Mouse (Mus musculus) liver (tissue): ENCODE measurements around the gene Pecr.

Experiments
- DNase-seq: peaks from one replicate; pipeline ENCODE4 v3.0.0-alpha.2; 2020; ENCODE audit warnings: mixed read lengths

Pecr gene

DNA sequence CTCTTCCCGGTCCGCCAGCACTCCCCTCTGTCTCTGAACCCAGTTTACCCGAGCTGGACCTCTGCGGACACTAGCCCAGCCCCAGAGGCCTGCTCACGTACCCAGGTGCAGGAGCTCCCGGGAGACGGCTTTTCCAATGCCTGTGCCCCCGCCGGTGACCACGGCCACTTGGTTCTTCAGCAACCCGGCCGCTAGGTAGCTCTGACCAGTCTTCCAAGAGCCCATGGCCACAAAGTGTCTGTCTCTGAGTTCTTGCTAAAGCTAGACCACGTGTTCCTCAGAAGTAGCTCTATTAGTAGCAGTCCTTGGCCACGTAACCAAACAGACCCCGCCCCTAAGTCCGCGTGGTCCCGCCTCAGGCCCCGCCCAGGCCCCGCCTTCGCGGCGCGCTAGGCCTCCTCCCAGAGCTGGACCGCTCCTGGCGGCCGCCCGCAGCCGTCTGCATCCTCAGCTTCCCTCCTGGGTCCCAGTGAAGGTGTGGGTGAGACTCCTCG lies at the start of gene Pecr, which contains the start of gene Tmem169:
Pecr (minus strand) TSS at position 323 of the 494 bp plus-strand sequence.
Tmem169 (plus strand) TSS at position 378 of the 494 bp plus-strand sequence.
- peak; percentile 93 for DNase-seq

DNA sequence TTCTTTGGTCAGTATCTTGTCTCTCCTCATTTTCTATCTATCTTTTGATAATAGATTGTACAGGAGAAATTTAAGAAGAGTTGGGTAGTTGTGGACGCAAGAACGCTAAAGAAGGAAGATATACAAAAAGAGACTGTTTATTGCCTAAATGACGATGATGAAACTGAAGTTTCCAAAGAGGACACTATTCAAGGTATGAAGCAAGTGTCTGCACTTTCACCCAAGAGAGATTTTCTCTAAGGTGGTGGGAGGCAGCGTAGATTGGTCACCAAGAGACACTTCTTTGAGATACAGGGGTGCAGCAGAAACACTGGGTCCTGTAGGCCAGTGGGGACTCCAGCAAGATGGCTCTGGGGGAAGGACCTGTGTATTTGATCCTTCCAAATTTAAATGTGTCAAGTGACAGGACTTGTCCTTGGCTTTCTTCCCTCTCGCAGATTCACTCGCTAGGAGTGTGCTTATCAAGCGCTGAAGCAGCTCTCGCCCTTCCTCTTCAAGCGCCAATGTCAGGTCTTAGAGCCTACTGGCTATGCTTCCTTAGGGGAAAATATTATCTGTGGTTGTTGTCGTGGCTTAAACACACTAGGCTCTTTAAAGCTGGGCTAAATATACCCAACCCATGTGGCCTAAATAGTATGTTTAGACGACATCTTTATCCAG lies 42.2 kb upstream of the Pecr start:
- DNase-seq: no peak

DNA sequence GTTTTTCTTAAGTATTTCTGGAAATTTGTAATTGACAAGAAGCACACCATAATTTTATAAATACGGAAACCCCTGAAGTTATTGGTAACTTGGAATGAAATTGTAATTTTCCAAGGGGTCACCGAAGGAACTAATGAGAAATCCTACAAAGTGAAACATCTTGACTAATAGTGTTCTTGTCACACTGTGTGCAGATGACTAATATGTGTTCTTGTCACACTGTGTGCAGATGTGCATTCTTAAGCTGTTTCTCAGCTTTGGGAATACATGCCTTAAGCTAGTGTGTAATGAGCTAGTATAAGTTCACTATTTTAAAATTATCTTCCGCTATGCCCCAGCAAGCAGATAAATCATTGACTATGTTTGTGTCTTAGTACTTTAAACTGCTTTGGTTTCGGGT lies 39.1 kb upstream of the Pecr start:
- no peak for DNase-seq

DNA sequence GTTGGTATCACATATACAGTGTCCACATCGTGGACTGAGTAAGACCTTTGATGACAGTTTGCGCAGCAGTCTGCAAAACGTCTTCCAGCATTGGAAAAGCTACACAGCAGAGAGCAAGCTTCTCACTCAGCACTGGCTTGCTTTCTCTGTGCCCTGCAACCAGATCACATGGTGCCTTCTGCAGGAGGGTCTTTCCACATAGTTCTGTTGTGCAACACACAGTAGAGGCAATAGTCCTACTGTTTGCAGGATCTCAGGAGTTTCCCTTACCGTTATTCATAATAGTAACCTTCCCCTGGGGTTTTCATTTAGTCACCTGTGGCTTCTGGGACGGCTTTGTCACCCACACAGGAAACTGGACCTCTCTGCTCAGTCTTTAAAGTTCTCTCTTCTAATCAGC lies 36.6 kb upstream of the Pecr start:
- DNase-seq: no peak

DNA sequence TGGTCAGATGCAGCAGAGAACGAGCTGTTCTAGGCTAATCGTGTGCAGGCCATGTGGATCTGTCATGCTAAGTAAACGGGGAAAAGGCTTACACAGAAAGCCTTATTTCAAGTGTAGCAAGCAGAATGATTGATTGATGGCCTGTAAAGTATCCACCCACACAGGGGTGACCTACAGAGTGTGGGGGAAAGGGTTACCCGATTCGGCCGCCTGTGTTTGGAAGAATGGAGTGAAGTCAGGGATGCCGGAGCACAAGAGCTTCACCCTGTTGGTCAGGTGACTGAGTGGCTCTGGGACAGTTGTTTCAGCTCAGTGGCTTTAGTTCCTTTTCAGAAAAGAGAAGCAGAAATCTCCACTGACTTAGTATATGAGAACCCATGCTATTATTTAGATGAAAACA lies 32.8 kb upstream of the Pecr start:
- no peak for DNase-seq

DNA sequence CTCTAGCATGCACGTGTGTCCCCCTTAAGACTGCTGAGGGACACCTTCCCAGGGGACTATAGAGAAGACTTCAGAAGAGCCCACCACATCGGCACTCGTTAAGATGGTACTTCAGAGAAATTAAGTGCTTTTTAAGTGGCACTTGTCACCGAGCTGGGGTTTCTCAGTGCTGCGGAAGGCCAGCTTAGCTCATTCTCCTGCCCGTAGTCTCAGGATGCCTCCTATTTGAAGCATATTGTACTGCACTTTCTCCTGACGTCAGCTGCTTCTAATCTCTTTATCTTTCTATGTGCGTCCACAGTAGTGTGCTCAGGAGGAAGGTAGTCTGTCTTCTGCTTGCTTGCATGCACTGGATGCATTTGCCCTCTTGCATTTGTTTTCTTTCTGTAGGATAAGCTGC lies 32.3 kb upstream of the Pecr start:
- DNase-seq: no peak

DNA sequence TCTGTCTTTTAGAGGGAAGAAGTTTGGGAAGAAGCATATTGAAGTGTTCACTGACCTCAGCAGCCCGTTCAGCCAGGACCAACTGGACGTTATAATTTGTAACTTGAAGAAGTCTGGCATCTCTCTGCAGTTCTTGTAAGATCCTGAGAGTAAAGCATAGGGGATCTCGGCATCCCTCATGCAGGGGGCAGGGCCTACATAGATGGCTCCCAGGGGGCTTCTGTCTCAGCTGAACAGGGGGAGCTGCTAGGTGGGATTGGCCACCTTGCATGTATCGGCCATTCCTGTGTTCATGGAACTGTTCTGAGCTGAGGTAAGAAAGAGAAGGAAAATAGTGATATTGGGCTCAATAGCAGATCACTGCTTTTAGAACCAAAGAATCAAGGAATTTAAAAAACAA lies 31.3 kb upstream of the Pecr start:
- DNase-seq: no peak

DNA sequence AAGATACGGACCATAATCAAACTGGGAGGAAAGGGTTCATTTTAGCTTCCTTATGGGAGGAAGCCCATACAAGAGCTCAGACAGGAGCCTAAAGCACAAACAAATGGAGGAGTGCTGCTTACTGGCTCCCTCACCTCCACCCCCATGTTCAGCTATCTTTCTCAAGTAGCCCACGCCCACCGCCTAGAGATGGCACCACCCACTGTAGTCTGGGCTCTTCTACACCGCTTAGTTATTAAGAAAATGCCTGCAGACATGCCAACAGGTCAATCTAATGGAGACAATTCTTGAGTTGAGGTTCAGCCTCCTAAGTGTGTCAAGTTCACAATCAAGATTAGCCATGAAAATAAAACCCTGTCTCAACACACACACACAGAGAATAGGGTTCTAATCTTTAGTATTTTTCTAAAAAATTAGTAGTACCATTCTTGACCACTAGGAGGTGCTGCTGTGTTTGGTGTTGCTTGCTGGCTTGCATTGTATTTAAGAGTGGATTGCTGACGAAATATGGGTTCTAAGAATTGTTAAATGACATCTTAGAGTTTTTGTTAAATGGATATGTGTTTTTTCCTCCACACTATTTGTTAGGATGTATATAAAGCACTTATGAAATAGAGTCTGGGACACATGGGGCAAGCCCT lies 29.4 kb upstream of the Pecr start:
- DNase-seq: peak; percentile 10

DNA sequence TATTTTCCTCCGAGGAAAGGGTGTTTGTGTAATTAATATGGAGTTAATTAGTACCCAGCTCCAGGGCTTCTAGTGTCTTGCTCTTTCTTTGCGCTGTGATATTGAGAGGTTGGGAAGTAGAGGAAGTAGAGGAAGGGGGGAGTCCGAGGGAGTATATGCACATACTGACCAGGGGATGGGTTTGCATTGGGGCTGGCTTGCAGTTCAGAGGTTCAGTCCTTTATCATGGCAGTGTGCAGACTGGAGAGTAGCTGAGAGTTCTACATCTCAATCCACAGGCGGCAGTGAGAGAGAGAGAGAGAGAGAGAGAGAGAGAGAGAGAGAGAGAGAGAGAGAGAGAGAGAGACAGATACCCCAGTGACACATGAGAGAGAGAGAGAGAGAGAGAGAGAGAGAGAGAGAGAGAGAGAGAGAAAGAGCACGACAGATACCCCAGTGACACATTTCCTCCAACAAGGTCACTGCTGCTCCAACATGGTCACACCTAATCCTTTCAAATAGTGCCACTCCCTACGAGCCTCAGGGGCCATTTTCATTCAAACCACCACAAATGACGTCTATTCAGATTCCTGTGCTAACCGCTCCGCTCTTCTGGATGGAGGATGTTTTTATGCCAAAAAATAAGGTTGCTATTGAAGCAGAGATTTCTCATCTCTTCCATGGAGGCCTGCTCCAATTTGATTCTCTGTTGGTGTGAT lies 28.7 kb upstream of the Pecr start:
- DNase-seq: no peak

DNA sequence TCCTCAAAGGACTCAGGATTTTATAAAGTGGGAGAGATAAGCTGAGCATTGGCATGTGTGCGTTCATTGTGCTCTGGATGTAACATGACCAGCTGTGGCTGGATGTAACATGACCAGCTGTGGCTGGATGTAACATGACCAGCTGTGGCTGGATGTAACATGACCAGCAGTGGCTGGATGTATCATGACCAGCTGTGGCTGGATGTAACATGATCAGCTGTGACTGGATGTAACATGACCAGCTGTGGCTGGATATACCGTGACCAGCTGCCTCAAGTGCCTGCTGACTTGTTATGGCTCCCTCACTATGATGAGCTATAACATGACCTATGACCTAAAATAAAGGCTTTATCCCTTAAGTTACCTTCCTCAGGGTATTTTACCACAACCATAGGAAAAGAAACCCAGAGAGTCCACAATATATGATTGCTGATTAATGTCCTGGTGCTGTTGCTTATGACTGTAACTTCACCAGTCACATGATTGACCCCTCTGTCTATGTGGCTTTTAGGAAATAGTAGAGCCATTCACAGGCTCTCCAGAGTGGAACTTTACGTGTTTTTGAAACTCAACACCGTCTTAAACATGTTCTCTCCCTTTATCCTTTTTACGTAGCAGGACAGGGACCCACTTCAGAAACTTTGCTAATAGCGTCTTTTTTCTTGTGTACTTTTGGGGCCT lies 25.8 kb upstream of the Pecr start:
- DNase-seq: no peak

DNA sequence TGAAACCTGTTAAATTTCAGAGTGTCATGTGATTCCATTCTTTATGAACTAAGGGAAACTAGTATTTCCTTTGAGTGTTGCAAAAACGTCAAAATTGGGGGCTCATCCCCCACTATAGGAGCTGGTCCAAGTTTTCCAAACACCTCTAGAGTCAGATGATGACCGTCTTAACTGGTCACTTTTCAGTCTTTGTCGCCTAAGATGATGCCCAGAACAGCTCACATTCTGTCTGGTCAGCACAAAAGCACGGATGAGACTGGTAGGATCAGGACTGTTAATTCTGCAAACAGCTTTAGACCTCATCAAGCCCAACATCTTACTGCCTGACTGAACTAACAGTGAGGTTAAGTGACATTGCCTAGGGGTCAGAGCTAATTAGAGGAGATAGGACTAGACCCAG lies 24.8 kb upstream of the Pecr start:
- DNase-seq: no peak

DNA sequence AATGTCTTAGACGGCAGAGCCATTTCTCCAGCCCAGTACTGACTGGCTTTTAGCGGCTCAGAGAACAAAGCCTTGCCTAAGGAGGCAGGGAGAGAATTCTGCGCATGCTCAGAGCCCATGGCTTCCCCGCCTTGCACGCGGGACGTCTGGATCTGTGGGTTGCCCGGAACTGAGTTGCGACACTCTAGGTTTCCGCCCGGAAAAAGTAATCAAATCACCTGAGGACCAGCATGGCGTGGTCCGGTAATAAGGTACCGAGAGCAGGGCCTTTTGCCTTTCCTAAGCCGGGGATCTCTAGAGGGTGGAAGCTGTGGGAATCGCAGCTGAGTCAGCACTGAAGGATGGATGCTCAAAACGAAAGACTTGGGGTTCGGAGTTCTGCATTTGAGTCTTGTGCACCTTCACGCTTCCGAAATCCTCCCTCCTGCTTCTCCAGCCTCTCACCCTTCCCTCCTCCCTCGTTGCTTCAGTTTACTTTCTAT lies 23.2 kb upstream of the Pecr start, which contains the start of gene Xrcc5:
Xrcc5 (plus strand) TSS at position 105 of the 482 bp plus-strand sequence.
- DNase-seq: peak; percentile 92

DNA sequence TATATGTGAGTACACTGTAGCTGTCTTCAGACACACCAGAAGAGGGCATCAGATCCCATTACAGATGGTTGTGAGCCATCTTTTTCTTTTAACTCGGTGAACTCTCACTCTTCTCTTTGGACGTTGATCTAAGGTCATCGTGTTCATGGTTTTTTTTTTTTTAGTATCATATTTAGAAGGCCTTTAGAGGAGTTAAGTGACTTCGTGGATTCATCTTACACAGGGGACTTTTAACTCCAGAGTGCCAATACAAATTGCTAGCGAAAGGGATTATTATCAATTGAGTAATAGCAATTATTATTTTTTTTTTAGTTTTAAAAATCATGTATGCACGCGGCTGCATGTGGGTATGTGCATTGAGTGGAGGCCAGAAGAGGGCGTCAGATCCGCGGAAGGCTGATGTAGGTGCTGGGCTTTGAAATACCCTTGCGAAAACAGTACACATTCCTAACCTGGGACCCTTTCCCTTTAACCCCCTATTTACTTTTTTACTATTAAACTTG lies 22.6 kb upstream of the Pecr start:
- peak; percentile 65 for DNase-seq

DNA sequence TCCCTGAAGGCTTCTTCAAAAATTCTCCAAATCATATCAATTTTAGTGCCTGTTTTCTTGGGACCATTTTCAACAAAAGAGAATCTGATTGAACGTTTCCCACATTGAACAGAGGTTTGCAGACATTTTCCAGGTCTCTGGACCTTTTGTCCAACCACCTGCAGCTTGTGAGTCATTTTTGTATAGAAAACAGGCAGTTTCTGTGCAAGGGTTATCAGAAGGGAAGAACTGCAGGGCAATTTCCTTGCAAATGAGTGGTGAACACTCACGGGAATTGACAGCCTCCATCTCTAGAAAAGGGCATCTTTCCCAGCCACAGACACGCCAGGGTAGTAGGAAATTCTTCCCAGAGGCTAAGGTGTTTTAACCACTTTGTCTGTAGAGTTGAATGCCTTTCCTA lies 22.1 kb upstream of the Pecr start:
- no peak for DNase-seq

DNA sequence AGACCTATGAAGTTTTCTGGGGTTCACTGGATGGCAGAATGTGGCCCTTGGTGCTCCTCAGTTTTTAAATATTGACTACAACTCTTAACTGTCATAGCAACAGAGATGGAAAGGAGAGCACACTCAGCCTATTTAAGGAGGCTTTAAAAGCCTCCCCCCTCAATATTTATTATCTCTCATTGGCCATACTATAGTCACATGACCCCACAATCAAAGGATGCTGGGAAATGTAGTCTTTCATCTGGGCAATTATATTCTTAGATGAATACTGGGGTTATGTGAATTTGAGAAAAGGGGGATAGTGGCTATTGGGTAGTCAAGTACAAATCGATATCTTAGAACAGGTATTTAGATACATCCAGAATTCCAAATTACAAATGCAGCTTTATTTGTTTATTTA lies 17.7 kb upstream of the Pecr start:
- no peak for DNase-seq

DNA sequence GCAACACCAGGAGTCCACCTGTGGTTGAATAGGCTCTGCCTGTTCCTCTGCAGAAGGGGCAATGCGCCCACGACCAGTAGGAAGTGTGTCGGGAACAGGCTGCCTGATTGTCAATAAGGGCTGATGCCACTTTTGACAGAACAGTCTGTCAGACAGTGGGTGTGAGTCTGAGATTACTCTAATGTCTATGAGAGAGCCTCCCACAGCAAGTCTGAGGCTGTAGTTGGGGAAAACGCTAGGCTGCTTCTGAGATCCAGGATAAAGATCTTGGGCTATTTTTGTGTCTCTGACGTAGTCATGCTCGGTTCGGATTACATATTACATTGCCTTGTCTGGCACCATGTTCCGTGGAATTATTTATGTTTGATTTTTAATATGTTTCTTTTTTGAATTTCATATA lies 11.6 kb upstream of the Pecr start:
- no peak for DNase-seq

DNA sequence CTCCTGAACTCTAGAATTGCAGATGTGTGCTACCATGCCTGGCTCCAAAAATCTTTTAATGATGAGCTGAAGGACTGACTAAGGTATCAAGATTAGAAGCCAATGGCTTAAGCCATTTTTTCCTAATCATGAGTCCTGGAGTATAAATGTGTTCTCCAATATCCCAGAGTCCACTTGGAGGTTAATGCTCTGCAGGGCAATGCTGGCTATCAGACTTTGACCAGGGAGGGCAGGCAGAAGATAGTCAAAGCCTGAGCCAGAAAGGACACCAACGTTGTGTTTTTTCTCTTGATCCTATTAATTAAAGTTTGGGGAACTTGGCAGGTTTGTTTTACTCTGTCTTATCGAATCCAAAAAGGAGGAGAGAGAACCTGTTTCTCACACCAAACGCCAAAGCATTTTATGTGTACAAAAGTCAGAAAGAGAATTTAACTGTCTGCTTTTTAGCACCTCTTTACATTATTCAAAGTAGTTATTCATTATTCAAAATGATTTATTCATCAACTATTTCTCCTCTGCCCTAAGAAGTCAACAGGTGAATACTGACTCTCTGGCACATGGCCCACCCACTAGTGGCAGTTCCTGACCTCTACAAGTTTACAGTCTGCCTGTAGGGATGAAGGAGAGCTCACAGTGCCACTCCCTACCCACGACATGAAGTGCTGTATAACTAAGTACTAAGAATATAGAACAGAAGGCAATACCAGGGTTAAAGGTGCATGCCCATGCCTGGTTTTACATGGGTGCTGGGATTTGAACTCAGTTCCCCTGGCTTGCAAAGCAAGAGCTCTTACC lies 10.0 kb upstream of the Pecr start:
- DNase-seq: no peak

DNA sequence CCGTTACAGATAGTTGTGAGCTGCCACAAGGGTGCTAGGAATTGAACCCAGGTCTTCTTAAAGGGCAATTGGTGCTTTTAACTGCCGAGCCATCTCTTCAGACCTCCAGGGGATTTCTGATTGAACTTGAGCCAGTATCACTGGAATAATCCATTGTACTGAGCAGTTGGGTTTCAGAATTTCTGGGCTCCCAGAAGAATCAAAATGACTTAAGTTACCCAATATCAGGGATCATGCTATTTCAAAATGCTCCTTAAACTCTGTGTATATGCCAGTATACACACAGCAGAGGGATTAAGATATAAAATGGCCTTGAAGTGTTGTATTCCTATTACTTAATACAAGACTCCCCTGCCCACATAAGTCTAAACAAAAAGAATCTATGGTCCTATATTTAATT lies 7.8 kb upstream of the Pecr start:
- DNase-seq: no peak

DNA sequence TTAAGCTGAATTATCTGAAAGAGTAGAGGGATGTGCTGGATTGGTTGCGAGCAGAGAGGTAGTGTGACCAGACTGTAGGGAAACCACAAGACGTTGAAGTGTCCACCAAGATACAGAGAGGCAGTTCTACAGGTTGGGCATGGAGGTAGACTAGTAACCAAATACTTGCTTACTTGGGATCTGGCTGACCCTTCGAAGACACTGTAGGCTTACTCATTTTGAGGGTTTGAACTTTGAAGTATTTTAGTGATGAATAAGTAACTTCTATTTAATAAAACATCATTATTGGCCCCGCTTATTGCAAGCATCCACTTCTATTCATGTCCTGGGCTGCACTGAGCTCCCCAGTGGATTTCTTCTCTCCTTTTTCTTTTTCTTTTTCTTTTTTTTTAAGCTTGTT lies 7.3 kb upstream of the Pecr start:
- DNase-seq: no peak

DNA sequence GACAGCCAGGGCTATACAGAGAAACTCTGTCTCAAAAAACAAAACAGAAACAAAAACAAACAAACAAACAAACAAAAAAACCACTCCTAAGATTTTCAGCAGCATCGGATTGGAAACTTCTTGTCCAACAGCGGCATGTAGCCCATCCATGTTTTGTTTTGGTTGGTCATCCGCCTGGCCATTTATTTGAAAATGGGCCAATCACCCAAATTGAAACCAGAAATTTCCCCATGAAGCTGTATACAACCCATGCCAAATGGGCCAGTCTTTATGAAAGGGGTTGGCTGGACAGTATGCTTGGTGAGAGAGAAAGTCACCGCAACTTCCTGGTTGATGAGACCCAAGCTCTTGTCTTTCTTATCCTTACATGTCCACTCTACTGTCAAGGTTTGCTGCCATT lies 6.8 kb upstream of the Pecr start:
- DNase-seq: no peak

DNA sequence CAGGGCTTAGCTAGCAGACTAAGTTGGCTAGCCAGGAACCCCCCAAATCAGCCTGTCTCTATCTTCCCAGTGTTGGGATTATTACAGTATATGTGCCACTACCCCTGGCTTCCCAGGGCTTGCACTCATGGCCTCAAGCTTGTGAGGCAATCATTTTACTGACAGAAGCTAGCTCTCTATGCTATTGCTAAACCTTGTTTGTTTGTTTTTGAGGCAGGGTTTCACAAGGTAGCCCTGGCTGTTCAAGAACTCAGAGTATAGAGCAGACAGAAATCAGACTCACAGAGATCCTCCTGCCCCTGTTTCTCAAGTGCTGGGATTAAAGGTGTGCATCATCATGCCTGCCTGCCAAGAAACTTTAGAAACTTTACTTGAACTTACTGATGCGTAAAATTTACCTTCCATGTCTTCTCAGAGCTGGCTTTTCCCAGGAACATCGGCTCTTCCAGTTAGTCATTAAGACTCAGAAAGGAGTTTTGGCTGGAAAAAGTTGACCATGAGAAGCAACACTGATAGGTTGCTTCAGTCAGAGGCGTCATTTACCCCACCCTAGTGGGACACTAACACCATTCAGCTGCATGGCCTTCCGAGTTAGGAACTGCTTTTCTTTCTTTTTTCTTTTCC lies 4.5 kb upstream of the Pecr start:
- peak; percentile 10 for DNase-seq

DNA sequence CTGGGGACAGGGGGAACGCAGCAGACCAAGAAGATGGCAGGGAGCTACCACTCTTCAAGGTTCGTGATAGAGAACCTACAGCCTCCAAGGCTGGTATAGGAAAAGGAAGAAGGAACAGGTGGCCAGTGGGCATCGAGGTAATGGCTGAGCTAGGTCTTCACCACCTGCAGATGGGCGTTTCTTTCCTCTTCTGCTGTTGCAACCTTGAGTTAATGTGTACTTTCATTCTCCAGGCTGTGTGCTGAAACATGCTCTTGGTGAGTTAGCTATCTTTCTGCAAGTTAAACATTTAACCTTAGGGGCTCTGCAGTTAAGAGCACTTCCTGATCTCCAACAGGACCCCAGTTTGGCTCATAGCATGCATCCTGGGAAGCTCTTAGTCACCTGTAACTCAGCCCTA lies 3.8 kb upstream of the Pecr start:
- no peak for DNase-seq
